Mouse (Mus musculus) mouse trophoblast stem cell (cell line): ENCODE measurements around the gene Gne.

Experiments used
- in situ Hi-C, 2 experiments: fragments of 300-500 bp; cut with MseI, MboI; formaldehyde crosslinking; loops; 2 replicates in 1 of 2; 3 replicates in 1 of 2; pipeline ENCODE4 v1.15.1; 2025

Gne gene

GRCm38 (mm10) chr4:44083945-44084344, at the start of gene Gne:
TSS of gene Gne (minus strand) at chr4:44084177.
- in situ Hi-C loops, result no loop called here

DNA sequence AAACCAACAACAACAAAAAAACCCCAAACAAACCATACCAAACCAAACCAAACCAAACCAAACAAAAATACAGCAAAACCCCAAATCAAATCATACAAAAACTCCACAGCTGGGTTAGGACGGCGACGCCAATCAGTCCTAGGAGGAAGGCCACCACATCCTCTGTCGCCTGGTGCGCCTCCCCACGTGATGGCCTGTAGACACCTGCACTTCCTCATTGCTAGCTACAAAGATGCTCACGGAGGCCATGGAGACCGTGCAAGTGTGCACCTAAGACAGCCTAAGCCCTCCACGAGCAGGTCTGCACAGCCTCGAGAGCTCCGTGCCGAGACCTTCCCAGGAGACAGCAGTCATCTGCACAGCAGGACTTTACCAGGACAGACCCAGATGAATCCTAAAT, 42.8 kb upstream of the Gne start:
- in situ Hi-C loops, result no loop called here

DNA sequence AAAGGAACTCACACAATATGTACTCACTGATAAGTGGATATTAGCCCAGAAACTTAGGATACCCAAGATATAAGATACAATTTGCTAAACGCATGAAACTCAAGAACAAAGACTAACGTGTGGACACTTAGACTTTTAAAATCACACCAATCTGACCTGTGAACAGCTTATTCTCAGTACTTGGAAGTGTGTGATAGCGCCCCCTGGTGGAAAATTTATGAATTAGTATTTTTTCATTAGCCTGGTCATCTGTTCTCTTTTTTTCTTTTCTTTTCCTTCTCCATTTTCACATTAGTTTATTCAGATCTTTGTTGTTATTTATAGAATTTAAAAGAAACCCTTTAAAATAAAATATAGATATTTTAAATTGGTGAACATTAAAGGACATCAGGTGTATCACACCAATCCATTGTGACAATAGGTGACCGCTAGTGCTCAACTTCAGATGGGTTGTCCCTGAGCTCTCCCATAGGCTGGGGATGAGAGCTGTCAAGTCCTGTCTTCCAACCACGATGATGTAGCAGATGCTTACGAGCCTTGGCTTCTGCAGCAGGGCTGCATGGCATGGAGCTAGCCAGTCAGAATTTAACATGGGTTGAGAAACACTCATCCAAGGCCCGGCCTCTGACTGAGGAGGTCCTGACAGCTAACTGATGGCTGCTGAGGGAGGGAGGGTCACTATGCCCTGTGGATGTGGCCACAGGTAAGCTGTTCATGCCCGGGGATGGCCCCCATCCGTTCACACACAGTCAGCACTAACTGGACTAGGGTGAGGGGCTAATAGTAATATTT, 35.6 kb upstream of the Gne start:
- in situ Hi-C loops, result no loop called here

- in situ Hi-C loops, result no loop called here
Measured at GRCm38 (mm10) chr4:44115046-44115445, 31.1 kb upstream of the Gne start.

GRCm38 (mm10) chr4:44113393-44114138, 29.6 kb upstream of the Gne start:
- in situ Hi-C loops, result loop anchor here (5.0 kb wide), 2 partner anchors 41 to 46 kb away; no protein-coding TSS in a partner anchor

GRCm38 (mm10) chr4:44112741-44113140, 28.8 kb upstream of the Gne start:
- in situ Hi-C loops, result loop anchor here (5.0 kb wide), 2 partner anchors 40 to 45 kb away; no protein-coding TSS in a partner anchor

- in situ Hi-C loops, result loop anchor here (5.0 kb wide), 2 partner anchors 38 to 43 kb away; no protein-coding TSS in a partner anchor
Measured at GRCm38 (mm10) chr4:44110771-44111170, 26.8 kb upstream of the Gne start.

GRCm38 (mm10) chr4:44108297-44108696, 24.3 kb upstream of the Gne start:
- in situ Hi-C loops, result no loop called here

DNA sequence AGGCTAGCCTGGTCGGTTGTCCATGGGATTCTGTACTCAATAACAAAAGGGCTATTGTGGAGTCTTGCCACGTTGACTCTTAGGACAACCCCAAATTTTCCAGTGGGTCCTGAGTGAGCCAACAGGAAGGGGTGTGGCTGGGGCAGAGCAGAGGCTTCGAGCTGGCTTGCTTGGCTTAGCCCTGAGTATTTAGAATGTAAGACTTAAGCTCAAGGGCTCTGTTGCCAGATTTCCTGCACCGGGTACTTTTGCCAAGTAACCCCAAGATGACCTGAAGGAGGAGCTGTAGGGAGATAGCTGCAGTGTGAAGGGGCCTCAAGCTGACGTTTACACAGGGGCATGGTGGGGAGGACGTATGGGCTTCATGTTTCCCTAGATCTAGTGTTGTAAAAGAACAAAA, 23.4 kb upstream of the Gne start:
- in situ Hi-C loops, result no loop called here

DNA sequence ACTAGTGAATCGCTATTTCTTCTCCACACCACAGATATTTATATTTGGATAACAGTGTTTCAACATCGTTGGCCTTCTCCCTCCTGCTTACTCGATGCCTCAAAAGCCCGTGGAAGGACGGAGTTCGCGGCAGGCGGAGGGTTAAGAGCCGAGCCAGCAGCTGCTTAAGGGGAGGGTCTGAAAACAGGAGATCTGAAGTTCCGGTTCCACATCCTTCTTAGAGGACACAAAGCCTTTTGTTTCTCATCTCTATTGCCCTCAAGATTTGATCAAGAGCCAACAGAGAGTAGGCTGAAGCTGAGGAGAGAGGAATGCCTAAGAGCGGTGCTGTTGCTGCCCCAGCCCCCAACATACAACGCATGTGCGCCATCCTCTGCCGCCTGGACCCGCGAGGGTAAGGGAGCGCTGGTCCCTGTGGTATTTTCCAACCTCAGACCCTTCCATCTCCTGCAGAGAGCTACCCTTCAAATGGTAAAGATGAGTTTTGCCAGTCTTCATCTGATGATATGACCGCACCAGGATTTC, 22.4 kb upstream of the Gne start:
- in situ Hi-C loops, result no loop called here

- in situ Hi-C loops, result no loop called here
Measured at GRCm38 (mm10) chr4:44104195-44104917, 20.4 kb upstream of the Gne start.

GRCm38 (mm10) chr4:44103620-44104019, 19.6 kb upstream of the Gne start:
- in situ Hi-C loops, result no loop called here

GRCm38 (mm10) chr4:44097576-44098335, 13.8 kb upstream of the Gne start:
- in situ Hi-C loops, result no loop called here

DNA sequence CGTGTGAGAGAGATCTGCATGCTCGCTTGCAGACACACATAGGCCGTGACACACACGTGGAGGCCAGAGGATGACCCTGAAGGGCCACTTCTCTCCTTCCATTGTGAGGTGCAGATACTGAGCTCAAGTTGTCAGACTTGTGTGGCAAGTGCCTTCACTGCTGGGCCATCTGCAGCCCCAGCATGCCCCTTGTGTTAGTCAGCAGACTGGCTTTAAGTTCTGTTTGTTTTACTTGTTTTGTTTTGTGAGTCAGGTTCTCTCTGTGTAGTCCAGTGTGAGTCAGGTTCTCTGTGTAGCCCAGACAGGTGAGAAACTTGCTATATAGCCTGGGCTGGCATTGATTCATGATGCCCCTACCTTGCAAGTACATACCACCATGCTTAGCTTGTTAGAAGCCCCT, 10.5 kb upstream of the Gne start:
- in situ Hi-C loops, result no loop called here

DNA sequence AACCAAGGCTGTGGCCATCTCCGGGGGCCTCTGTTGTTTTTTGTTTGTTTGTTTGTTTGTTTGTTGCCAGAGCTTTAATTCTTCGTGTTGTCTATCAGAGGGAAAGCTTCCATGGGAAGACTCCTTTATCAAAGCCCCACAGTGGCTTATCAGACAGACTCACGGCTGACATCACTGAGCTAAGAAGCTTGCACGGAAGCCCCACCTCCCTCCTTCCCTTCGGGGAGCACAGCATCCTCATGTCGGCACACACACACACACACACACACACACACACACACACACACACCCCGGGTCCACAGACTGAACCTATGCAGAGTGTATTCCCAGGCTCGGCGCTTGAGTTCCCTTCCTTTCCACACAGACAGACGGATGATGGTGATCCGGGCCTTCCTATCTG, 8.4 kb upstream of the Gne start:
- in situ Hi-C loops, result no loop called here

DNA sequence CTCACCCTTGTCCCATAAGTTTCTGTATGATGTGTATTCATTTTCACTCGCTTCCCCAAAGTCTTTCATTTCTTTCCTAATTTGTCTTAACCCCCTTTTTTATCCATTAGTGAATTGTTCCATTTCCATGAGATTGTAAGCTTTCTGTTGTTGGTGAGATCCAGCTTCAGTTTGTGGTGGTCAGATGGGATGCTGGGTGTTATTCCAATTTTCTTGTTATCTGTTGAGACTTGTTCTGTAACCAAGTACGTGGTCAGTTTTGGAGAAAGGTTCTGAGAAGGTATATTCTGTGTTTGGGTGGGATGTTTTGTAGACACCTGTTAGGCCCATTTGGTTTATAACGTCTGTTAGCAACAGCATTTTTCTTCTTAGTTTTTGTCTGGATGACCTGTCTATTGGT, 1.6 kb upstream of the Gne start:
- in situ Hi-C loops, result no loop called here

- in situ Hi-C loops, result no loop called here
Measured at GRCm38 (mm10) chr4:44084602-44085325, 787 bp upstream of the Gne start.

DNA sequence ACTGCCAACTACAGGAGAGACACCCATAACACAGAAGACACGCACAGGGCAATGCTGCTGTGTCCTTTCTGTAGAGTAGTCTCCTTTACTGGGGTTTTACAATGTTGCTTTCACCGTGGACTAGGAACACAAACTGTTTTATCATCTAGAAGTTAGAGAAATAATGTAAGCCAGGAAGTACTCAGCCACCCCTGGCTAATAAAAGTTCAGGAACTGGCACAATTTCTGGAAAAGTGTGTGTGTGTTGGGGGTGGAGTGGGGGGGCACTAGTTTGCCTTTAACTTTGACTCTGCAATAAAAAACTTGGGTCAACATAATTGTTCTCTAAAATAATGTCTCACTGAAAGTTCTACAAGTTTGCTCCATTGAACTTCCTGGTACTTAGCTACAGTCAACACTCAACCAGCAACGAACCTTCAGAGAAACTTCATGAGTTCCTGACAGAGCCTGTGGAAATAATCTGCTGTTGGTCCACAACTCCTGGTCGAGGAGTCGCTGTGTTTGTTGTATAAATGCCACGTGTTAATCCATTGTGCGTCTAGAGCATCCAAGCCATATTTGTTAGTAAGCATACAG, 5.5 kb downstream of the Gne start:
- in situ Hi-C loops, result no loop called here

DNA sequence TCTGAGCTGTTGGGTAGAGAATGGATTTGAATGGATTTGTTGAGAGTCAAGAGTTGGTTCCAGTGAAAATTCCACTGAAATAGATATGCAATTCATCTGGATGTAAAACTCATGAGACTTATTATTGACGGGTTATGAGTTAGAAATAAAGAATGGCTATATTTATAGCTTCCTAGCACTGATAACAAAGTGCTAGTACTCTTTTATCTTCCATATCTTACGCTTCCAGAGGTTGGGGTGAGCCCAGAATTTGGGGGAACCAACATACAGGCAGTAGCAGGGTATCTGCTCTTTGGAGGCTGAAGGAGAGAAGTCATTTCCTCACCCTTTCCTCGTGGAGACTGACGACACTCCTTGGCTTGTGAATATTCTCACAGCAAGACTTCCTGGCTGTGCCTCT, 9.6 kb downstream of the Gne start:
- in situ Hi-C loops, result loop anchor here in 1 of 2 experiments (5.0 kb wide), 1 partner anchor 38 kb away; no protein-coding TSS in a partner anchor

DNA sequence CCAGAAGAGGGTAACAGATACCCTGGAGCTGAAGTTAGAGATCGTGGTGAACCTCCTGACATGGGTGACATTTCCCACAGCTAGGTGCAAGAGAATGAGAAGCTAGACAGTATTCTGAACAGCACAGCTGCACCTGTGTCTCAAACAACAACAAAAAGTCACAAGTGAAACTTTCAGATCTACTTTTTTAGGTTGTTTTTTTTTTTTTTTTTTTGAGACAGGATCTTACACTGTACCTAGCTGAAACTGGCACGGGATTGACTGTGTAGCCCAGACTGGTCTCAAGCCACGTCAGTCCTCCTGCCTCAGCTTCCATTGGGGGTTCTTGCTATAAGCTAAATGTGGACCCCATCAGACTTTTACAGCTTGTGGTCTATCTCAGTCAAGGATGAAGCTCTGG, 10.2 kb downstream of the Gne start:
- in situ Hi-C loops, result loop anchor here in 1 of 2 experiments (5.0 kb wide), 1 partner anchor 39 kb away; no protein-coding TSS in a partner anchor
